Mouse (Mus musculus) gastrocnemius, adult 8-10 months (tissue): Measurements from ENCODE around the gene Tmem192. TPM values are rescaled to one million over a fixed set of nuclear protein-coding genes. Genes with fewer than 3 reads are reported as not detected.
"Not testable (repeated sequence)": the region's sequence is repeated elsewhere in the genome, so short reads cannot be mapped to it uniquely, and the experiment has no call there.

Experiments used
- DNase-seq, 2 experiments: peaks; one replicate each; pipeline ENCODE4 v3.0.0; 2022; ENCODE audit warnings: low spot score in 2 of 2
- total RNA-seq, 4 experiments: library from RNA; stranded (reverse); gene quantifications; 2 replicates each; pipeline ENCODE4 v1.2.4; 2022

Gene Tmem192
- total RNA-seq, 4 experiments from 2014 or later: 20.8 to 25.3 (median 22.4) TPM

DNA sequence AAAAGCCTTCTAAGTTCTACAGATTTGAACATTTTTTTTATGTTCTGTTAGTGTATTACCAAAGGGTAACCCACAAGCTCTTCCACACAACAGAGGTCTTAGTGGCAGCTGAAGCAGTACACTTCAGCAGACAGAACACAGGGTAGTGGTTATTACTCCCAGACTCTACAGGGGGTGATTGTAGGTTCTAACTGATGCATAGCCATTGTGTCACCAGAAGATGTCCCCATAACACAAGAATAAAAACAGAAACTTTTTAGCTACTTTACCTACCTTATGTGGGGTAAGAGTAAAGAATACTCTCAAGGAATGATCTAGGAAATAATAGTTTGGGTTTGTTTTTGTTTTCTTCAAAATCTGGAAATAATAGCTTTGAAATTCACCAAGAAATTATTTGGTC is 15.9 kb downstream of the Tmem192 start:
- no peak for DNase-seq

DNA sequence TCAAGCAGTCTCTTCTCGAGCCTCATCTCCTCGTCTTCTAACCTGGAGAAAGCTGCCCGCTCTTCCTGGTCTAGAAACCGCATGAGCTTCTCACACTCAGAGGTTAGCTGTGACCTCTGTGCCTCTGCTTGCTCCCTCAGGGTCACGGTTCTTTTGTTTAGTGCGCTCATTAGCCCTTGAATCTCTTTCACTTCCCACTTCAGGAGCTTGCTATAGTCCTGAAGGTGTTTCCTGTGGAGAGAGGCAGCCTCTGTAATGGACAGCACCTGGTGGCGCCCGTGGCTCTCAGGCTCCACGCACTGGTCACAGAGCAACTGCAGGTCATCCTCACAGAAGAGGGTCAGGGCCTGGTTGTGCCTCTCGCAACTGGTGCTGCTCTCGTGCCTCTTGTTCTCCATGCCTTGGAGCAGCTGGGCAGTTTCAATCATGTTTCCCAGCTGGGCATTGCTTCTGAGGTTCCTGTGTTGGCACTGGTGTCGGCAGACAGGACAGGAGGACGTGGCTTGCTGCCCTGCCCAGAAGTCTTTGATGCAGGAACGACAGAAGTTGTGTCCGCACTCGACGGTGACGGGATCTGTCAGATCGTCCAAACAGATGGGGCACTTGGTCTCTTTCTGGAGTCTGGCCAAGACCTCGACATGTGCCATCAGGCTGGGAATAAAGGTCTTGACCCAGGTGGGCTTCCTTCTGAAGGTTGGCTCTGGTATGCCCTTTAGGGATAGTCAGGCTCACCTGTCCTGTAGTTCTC is 36.3 kb downstream of the Tmem192 start:
- DNase-seq: no peak

DNA sequence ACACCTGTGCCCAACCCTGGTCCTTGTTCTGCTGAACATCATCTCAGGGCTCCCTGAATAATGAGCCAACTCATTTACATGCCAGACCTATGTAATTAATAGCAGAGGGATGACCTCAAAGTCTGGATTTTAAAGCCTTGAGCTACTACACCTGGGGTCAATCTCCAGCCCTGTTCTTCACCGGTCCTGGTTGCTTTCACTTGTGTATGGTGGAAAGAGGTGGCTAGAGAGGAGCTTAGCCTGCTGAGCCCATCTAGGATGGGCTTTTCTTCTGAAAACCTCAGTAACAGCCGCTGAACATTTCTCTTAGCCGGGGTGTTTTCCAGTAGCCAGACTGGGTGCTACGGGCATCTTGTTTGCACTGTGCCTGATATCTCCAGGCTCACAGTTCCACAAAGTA is 40.7 kb downstream of the Tmem192 start, which contains the start of gene Trim75:
Gene Trim75 (minus strand): TSS at position 101 of the 400 bp plus-strand sequence.
- DNase-seq: no peak

DNA sequence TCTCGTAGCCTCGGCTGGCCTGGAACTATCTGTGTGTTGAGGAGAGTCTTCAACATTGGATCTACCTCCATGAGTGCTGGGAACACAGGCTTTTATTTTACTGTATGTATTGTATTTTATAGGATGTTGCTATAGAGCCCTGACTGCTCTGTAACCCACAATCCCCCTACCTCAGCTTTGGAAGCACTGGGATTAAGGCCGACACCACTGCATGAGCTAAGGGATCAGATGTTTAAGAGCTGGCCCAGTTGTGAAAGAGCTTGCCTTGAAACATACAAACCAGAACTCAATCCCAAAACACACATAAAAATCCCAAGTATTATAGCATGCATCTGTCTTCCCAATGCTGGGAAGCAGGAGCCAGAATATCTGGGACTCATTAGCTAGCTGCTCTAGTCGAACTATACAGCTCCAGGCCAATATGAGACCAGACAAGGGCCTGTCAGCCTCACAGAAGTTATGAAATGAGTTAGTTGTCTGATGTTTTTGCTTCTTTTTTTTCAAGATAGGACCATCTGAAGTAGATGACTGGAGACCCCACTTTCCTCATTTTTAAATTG is 51.9 kb downstream of the Tmem192 start:
- no peak for DNase-seq

DNA sequence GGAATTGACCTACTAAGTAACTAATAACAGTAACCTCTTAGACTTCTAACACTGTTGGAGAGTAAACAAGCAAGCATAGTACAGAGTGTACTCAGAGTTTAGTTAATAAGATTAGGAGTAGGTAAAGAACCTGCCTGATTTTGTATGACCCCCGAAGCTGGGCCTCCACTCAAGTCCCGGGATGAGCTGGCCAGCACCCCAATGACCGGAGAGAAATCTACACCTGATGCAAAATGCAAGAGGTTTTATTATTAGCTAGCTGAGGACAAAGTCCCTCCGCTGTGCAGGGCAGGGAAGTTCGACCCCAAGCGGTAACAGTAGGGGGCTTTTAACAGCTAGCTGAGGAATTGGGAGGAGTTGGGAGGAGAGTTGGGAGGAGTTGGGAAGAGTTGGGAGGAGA is 60.6 kb downstream of the Tmem192 start:
- not testable (repeated sequence) for DNase-seq

DNA sequence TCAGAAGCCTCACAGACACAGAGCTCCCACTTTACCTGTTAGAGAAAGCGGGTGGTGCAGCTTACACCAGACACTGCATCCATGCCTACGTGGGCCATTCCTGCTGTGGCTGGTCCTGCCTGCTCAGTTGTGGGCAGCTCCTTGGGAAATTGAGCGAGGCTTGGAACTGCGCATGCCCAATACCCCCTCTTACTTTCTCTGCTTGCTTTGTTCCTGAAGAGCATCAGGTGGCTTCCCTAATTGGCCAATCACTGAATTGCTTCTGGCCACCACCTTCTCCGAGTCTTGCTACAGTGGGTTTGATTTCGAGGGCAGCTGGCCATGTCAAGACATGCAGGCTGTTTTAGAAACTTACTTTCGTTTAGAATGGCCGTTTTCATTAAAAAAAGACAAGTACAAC is 71.4 kb downstream of the Tmem192 start, which contains the start of the genes Trim61 and Trim60:
Gene Trim61 (minus strand): TSS at position 101 of the 400 bp plus-strand sequence.
Gene Trim60 (minus strand): TSS at position 162 of the 400 bp plus-strand sequence.
- no peak for DNase-seq

Other genes starting within 250 kb of the Tmem192 start
- 1 to 10 TPM; 3.4 to 4.9 (median 4.1) TPM for gene Msmo1, start 213.4 kb upstream of the Tmem192 start, total RNA-seq
- 1 to 10 TPM; 3.0 to 6.9 (median 5.6) TPM for gene Klhl2, start 97.2 kb upstream of the Tmem192 start, total RNA-seq
- not detected for gene Trim75, start 40.6 kb downstream of the Tmem192 start, total RNA-seq
- gene Trim61, start 71.3 kb downstream of the Tmem192 start, total RNA-seq: not detected
- gene Trim60, start 71.4 kb downstream of the Tmem192 start, total RNA-seq: not detected
- not detected for gene Apela, start 90.2 kb downstream of the Tmem192 start, total RNA-seq
- not detected for gene Gm10663, start 127.8 kb downstream of the Tmem192 start, total RNA-seq
- gene BC030870, start 182.4 kb downstream of the Tmem192 start, total RNA-seq: not detected